In the genomic region with DNA sequence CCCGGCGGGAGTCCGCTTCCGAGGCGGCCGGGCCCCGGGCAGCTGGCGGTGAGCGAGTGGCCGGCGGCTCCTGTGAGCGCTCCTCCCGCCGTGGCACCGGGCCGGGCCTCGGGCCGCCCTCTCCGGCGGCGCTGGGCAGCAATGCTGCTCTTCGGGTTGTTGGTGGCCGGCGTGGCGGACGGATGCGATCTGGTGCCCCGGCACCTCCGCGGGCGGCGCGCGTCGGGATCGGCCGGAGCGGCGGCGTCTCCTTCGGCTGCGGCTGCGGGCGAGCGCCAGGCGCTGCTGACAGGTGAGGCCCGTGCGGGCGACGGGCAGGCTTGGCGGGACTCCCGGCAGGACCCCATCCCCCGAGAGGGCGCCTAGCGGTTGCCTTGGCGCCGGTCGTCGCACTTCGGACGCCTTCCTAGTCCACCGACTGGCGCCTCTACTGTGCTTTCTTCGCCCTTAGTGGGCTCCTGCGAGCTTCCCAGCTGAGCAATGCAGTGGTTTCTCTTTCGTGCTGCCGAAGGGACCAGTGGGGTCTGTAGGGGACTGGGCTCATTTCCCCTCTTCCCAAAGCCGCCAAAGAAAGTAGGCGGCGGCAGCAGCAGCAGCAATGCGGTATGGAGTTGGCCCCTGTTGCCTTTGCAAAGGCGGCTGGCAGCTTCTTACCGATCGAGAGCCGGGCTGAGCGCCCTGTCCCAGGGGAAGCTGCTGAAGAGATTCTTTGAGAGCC, we compare ENCODE assay signal across 8 mouse cellular contexts. TPM values are rescaled to one million over a fixed set of nuclear protein-coding genes. Genes with fewer than 3 reads are reported as not detected.
DNase-seq lines count a peak whose midpoint lies in the region; ATAC-seq lines count a peak whose summit lies in the region.

No protein-coding gene starts in this region.

- H3K9me3 ChIP-seq in hindbrain, embryonic 15.5 days = no peaks in the 10 kb centered on the region

- H3K4me2 ChIP-seq in hindbrain, embryonic 15.5 days = peak overlapping the region; percentile 73

- H3K4me3 ChIP-seq in hindbrain, embryonic 15.5 days = peak overlapping the region; percentile 98

- peak overlapping the region; percentile 92 for H3K9ac ChIP-seq in hindbrain, embryonic 15.5 days

- H3K27me3 ChIP-seq in hindbrain, embryonic 15.5 days = no peaks in the 10 kb centered on the region

- under 1% methylated on average over 75 of the region's 76 CpGs for WGBS in hindbrain, embryonic 15.5 days

- peak; percentile 60 for ATAC-seq in hindbrain, embryonic 15.5 days (ENCODE audit: low FRiP score, low read depth)
- peak; percentile 36 for ATAC-seq in megakaryocyte-erythroid progenitor cell, adult 5-6 weeks (replicated peaks; ENCODE audit: low FRiP score, low TSS enrichment, poor library complexity, severe bottlenecking)

- no peaks in the 10 kb centered on the region for H3K36me3 ChIP-seq in hindbrain, embryonic 15.5 days

- peaks cover 38% of the 10 kb centered on the region for H3K4me1 ChIP-seq in hindbrain, embryonic 15.5 days (replicated peaks)

- peak; percentile 79 for DNase-seq in ZHBTc4 (ENCODE audit: low read depth, low spot score)
- peak; percentile 33 to 70 for DNase-seq in cerebellum, postnatal 4 days (ENCODE audit: low spot score in 2 of 2)
- peak; percentile 67 for DNase-seq in gastrocnemius, adult 18-20 months (ENCODE audit: low spot score)
- peak; percentile 59 to 71 for DNase-seq in left cerebral cortex, postnatal 25 days (ENCODE audit: low spot score in 2 of 2)
- peak; percentile 22 to 38 for DNase-seq in right cerebral cortex, postnatal 36 days (ENCODE audit: low spot score in 2 of 2)
- peak; percentile 58 to 65 for DNase-seq in urinary bladder, postnatal 4 days (ENCODE audit: low spot score in 2 of 2)

- intact Hi-C loops in left cerebral cortex, postnatal 25 days (cut with DNase I) = loop anchor here (2.0 to 5.0 kb wide), 3 partner anchors 52 to 127 kb away; no protein-coding TSS in a partner anchor

- peak overlapping the region; percentile 96 for H3K27ac ChIP-seq in hindbrain, embryonic 15.5 days (replicated peaks)

RNA-seq across cellular contexts. Expression of a gene that starts 0.6 kb away (rescaled TPM):
- 10 to 100 TPM; 43.7 to 52.6 TPM for total RNA-seq in gastrocnemius, adult 18-20 months (2021)
- polyA plus RNA-seq in hindbrain, embryonic 15.5 days (2015; fragmentation: Nextera tagmentation; extraction: Ambion mirVana) = 29.3 and 29.4 TPM in 2 replicates
- total RNA-seq in left cerebral cortex, postnatal 25 days (2021) = 10 to 100 TPM; 69.1 to 69.9 TPM
- total RNA-seq in megakaryocyte-erythroid progenitor cell, adult 5-6 weeks (2014; fragmentation: Nextera tagmentation) = 5.7 and 12.5 TPM in 2 replicates
- 10.6 and 19.9 TPM in 2 replicates for total RNA-seq in megakaryocyte-erythroid progenitor cell, adult 5-6 weeks (2017)

Comparison
In these comparisons a context has a peak if more than half of its experiments do, and no peak if none do; other contexts are left out.
1. Peak in every context shown above with its lines: DNase-seq, ATAC-seq, H3K4me3 ChIP-seq and H3K27ac ChIP-seq.